Mouse (Mus musculus) neural tube, embryonic 10.5 days (tissue): ENCODE measurements around the gene Gm47791.

Experiments used
- DNase-seq: peaks from one replicate; pipeline ENCODE4 v3.0.0-alpha.2; 2017; ENCODE audit warnings: low spot score; ENCODE audit errors: extremely low spot score

Gm47791 gene

GRCm38 (mm10) chr1:82771022-82771586 lies at the start of gene Gm47791:
Gm47791 (minus strand) TSS chr1:82771243.
- no peak for DNase-seq

DNA sequence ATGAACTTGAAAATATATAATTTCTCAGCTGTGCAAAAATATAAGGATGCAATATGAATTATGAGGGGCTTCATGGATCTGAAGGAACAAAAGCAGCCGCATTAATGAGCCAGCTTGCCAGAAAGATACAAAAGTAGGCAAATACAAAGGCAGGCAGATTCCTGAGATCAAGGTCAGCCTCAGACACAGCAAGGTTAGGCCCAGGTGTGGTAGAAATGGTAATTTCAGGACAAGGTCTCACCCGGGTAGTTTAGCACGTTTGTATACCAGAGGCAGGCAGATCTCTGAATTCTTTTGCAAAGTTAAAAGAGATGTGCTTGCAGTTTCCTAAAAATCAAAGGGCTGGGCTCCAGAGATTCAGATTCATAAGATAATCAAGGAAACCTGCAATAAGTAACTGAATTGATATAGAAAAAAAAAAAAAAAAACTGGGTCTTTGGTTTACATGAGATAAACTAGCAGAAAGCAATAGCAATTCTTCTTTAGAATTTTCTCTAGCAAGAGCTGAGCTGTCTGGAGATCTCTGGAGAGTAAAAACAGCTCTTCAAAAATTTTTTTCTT lies 49.7 kb upstream of the Gm47791 start:
- DNase-seq = no peak

DNA sequence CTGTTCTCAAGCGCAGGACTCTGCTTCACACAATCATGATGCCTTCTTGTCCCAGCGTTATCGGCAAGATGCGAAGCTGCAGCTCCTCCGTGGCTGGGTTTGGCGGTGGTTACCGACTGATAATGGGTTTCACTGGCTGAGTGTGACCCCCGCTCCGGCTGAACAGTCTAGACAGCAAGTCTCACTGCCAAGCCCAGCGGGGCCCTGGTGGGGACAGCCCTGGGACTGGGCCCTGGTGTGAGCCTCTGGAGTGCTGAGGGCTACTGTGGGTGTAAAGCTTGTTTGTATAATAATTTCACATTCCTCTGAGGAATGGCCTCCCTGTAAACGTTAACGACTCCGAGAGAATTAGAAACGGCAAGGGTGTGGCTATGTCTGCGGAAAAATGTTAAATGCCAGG lies 49.1 kb upstream of the Gm47791 start:
- DNase-seq = no peak

GRCm38 (mm10) chr1:82819366-82819765 lies 48.3 kb upstream of the Gm47791 start:
- DNase-seq = no peak

DNA sequence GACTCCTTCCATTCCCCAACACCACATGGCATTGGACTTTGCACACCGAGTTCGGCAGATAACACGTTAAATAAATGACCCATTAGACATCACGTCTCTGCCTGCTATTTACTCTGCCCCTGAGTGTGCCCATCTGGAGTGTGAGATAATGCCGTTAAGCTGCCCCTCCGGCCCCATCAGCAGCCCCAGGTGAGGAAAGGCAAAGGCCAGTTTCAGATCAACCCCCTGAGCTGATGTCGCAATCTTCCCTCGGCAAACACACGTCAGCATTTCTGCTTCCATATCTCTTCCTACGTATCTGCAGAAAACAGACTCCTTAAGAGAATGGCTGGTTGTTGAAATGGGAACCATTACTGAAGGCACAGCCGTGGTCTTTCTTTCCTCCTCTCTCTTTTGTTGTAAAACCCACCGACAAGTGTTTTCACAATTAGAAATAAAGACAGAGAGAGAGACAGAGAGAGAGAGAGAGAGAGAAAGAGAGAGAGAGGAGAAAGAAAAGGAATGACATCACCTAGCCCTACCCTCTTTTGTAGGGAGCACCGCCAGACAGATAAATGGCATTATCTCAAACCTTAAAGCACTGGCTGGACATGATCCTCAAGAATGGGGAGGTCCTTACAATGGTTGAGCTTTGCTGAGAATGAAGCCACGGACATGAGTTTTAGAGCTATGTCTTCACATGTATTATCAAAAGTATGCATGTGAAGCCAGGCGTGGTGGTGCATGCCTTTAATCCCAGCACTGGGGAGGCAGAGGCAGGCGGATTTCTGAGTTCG lies 45.1 kb upstream of the Gm47791 start:
- DNase-seq = no peak

DNA sequence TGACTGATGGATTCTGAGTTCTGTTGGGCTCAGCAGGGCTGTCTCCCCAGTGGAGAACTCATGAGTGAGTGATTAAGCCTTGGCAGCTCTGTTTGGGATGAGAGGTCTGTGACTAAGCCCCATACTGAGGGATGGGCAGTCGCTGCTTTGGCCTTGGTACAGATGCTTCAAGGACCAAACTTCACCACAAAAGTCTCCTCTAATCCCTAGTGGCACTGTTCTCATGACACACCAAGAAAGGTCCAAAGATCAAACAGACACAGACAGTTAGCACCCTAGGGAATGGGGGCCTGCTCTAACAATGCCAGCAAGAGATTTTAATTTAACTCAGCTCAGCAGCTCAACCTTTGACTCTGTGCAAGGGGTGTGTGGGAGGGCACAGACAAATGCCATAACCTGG lies 40.7 kb upstream of the Gm47791 start:
- DNase-seq = no peak

DNA sequence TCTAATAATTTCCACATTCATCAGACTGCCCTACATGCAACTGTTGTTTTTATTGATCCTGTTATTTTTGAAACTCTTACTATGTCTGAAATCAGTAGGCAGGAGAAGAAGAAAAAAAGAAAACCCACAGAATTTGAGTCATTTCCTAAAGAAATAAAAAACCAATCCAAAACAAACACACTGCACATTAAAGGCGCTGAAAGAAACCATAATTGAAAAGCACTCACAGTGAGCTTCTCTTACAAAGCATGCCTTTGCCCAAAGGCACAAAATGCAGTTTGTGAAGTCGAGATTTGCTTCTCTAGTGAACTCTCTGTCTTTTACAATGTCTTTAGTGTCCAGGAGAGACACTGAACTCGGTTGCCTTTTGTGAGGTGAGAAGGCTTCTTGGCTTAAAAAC lies 37.5 kb upstream of the Gm47791 start:
- DNase-seq = no peak

- DNase-seq = no peak
These were observed 36.2 kb upstream of the Gm47791 start for GRCm38 (mm10) chr1:82807206-82807605.

DNA sequence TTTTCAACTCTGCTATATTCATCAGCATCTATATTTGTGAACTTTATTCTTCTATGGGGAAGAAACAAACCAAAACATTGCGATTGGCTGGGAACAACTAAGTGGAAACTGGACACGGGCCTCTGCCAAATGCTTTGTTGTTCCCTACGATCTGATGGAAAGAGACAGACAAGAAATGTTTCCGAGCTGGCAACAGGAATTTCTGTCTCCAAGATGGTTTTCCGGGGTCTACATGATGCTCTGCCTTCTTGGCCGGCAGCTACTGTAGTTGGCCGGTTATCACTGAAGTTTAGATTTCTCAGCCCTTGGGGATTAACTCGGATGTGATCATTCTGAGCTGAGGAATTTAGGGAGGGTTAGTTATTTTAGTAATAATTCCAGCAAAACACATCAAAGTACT lies 35.3 kb upstream of the Gm47791 start:
- DNase-seq = no peak

- no peak for DNase-seq
These were observed 33.0 kb upstream of the Gm47791 start for GRCm38 (mm10) chr1:82804059-82804458.

- DNase-seq = no peak
These were observed 32.6 kb upstream of the Gm47791 start for GRCm38 (mm10) chr1:82803608-82804007.

DNA sequence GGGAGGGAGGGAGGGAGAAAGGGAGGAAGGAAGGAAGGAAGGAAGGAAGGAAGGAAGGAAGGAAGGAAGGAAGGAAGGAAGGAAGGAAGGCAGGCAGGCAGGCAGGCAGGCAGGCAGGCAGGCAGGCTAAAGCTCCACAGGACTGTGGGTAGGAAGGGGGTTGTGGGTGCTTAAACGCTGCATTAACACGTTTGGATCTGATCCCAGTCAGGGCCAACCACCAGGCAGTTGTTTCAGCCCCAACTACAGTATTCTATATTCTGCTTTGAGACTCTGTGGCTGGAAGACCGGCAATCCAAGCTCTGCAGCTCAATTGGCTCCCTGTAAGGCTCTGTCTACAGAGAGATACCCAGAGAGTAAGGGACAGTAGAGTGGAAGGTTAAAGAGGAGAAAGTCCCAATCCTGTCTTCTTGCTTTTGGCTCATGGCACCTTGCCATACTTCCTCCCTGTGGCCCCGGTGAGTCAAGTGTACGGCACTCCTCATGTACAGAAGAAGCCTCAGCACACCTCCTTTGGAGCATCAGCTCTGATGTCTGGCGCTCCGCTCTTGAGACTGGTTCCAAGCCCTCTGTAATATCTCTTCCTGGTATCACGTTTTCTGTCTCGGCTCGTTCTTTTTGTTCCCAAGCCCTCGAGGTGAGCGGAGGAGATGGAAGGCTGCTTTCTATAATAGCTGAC lies 30.2 kb upstream of the Gm47791 start:
- no peak for DNase-seq

DNA sequence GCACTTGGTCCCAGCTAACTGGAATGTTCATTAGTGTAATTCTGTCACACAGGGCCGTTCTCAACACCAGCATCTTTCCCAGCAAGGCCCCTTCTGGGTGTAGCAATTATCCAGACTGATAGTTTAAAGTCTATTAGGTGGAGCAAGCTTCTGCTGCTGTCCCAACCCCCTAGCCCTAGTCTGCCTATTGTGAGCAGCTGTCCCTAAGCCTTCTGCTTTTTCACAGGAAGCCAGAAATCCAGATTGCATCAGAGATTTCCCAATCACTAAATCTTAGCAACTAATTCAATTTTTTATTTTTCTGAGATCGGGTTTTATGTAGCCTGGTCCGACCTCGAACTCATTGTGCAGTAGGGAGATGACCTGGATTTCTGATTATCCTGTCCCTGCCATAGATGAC lies 27.9 kb upstream of the Gm47791 start:
- DNase-seq = no peak

GRCm38 (mm10) chr1:82798304-82798703 lies 27.3 kb upstream of the Gm47791 start:
- no peak for DNase-seq

DNA sequence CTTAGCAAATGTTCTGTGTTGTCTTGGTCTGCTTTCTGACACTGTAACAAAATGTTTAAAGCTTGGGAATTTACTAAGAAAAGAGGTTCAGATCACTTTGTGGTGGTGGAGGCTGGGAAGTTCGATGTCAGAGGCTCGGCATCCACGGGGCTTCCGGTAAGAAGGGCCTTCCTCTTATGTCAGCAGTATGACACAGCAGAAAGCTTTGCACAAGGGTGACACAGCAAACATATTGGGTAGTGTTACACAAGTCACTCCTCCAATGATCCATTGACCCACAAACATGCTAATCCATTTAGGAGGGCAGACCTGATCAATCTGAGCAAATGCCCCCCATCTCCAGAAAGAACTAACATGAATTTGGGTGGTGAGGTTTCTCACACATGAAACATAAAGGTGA lies 26.0 kb upstream of the Gm47791 start:
- DNase-seq = no peak

- no peak for DNase-seq
These were observed 24.8 kb upstream of the Gm47791 start for GRCm38 (mm10) chr1:82795702-82796443.

GRCm38 (mm10) chr1:82795211-82795610 lies 24.2 kb upstream of the Gm47791 start:
- no peak for DNase-seq

DNA sequence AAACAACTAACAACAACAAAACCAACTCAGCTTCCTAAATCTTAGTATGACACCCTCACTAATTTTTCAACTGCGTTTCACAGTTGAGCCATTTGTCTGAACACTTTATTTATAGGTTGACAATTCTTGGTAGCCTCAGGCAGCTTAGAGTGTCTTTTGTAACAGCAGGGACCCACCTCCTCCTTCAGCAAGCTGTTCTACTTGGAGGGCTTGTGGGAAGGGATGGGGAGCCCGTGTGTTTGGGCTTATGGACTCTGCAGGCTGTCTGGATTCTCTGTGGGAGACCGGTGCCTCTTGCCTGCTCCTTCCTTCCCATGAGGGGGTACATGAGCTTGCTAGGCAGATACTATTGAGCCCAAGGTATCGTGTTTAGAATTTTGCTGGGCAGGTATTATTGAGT lies 22.9 kb upstream of the Gm47791 start:
- DNase-seq = no peak

DNA sequence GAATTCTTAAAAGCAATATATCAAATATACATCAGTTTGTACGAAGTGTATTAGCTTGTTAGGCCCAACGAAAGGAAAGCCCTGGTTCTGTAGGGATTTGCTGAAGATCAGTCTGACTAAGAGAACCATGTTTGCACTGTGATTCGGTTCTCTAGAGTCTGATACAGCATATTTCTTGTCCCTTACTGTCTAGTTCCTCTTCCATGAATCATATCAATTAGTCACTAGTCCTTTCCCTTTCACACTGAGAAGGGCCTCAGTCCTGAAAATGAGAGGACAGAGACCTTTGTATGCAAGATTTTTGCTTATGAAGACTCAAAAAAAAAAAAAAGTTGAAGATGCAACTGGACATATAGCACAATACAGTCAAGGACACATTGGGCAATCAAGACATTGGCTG lies 22.1 kb upstream of the Gm47791 start:
- no peak for DNase-seq

- no peak for DNase-seq
These were observed 21.2 kb upstream of the Gm47791 start for GRCm38 (mm10) chr1:82792238-82792637.

DNA sequence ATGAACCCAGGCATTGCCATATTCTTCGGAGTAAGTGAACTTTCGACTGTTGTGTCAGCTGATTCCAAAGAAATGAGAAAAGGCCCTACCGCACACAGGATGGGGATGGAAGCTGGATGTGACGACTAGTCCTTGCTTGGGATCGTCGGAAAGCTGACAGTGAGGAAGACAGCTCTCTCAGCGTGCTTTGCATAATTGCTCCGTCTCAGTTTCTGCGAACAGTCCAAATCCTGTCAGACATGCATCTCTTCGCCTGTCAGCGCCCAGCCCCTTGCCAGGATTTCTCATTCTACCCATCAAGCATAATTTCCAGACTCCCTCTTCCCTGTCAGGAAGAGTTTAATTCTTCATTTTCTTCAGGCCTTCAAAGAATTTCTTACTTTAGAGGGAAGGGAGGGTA lies 20.1 kb upstream of the Gm47791 start:
- DNase-seq = no peak

GRCm38 (mm10) chr1:82788070-82788469 lies 17.0 kb upstream of the Gm47791 start:
- no peak for DNase-seq
